Mouse (Mus musculus) monocyte, adult 2 months (primary cell): ENCODE results near the gene Zcchc14.

ENCODE experiments used
- DNase-seq, 2 experiments: peaks; one replicate each; pipeline ENCODE4 v3.0.0; 2022; ENCODE audit warnings: low spot score in 2 of 2, low read depth in 1 of 2

The Zcchc14 gene

DNA sequence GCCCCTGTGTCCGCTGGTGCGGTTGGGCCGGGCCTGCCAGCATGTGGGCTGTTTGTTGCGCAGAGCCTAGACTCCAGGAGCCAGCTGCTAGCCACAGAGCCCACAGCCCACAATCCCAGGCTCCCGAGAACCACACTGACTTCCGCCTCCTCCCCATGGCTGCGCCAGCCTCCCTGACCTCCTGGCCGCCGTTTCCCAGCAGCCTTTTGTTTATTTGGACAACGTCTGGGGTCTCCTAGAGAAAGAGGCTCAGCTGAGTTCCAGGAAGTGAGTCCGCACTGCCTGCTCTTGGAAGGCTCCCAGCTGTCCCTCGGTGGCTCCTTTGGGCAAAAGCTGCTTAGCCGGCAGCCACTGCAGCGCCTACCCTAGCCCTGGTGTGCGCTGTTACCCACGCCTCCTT, 12.6 kb upstream of the Zcchc14 start:
- no peak for DNase-seq

DNA sequence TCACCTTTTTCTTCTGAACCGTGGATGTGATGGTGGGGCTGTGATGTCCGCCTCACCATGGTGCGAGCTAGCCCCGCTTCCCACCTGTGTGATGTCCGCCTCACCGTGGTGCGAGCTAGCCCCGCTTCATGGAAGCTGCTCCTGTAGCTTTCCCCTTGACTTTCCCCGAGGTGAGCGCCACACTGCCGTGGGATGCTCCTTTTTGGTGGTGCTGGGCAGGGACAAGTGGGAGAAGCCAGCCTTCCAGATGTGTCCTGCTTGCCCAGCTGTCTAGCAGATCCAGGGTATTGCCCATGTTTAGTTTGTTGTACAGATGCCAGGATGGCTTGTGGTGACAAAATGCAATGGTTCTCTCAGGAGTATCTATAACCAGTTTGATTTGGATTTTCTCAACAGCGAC, 10.4 kb upstream of the Zcchc14 start:
- no peak for DNase-seq

DNA sequence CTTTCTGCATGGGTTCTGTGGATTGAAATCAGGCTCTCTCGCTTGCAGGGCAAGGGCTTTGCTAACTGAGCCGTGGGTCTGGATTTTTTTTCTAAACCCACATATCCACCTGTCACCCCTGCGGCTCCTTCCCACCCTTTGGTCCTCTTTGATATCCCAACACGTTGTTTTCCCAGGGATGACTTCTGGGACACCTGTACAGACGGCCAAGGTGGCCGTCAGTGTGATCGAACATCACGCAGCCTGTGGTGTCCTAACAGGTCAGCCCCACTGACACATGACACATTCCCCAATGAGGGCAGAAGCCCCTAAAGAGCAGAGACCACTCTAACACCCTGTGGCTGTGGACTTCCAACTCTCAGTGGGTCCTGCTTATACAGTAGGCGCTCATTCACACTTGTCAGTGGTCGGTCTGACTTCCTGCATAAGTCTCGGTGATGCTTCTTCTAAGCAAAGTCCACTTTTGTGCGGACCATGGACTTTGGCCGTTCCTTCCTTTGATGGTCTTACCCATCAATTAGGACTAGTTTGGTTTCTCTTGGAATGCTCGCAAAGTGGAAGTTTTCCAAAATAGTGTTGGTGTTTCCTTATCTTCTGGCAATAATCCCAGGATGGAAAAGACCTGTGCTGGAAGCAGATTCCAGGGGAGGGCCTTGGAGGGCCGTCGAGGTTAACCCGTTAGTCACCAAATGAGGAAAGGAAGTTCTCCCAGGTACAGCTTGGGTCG, 9.1 kb upstream of the Zcchc14 start:
- DNase-seq: no peak

DNA sequence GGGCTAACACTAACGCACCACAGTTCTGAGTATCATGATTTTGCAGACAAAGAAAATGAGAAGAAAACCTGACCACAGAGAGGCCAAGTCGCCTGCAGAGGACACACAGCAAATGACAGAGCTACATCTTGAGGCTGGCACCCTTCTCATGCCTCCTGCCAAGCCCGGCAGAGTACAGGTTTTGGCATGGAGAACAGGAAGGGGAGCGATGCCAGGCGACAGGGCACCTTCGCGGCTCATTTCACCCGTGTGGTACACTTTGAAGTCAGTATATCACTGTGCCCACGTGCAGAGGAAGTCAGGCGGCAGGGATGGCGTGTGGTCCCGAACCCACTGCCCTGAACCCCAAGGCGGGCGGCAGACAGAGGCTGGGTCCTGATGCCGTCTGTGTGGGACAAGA, 7.9 kb upstream of the Zcchc14 start:
- no peak for DNase-seq

DNA sequence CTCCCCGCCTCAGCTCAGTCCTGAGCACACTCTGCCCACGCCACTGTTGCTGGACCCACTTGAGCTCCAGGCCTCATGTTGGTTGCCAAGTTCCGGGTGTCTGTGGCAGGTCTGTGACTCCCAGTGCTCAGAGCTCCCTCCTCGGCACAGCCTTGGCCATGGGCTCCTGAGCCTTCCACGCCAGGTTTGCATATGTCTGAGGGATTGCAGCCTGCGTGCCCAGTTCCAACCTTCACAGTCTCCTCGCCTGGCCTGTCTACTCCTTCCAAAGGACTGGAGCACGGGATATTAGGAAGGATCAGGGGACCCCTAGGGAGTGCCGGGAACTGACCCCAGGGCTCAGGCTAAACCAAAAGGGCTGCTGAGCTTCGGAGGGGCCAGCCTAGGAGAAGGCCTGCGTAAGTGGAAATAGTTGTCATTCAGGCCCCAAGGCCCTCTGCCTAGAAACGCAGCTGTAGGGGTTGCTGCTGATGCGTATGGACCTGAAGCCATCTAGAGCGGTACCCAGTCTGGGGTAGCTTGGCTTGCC, 2.3 kb upstream of the Zcchc14 start:
- no peak for DNase-seq

DNA sequence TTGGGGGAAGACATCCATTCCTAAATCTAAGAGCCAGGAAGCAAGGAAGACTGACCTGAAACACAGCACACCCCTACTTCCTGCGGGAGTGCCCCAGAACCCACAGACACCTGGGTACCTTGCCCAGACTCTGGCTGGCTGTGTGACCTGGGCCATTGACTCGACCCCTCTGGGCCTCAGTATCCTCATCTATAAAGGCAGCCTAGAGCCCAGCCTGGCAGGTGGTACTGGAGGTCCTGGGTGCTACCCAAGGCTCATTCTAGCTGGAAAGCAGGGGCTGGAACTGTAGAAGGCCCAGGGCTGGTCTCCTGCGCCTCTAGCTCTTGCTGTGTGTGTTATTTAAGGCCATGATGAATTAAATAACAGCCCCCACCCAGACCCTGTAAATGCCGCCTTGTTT, 1.4 kb upstream of the Zcchc14 start:
- no peak for DNase-seq

DNA sequence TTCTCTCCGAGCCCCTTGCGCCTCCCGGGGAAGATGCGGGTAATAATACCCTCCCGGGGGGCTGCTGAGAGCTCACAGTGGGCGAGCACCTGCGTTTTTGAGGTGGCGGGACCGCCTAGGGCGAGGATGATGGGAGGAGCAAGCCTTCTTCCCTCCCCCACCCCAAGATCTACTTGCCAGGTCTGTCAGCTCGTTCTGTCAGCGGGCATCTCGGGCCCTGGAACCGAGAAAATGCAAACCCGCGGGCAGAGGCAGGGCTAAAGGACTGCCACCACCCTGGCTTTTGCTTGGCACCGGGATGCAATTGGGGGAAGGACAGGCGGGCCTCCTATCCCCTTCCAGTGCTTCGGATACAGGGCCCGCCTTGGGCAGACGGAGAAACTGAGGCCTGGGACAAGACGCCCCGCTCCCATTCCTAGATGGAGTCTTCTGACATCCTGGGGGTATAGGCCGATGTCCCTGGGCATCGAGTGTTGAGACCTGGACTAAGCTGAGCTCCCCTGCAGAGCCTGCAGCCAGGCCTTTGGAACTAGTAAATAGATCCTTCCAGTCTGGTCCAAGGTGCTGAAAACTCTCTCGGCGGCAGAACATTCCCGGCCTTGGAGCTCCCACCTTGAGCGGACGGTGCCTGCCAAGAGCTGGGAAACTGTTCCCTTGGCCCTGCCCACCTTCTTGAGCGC, 779 bp upstream of the Zcchc14 start:
- DNase-seq: no peak

DNA sequence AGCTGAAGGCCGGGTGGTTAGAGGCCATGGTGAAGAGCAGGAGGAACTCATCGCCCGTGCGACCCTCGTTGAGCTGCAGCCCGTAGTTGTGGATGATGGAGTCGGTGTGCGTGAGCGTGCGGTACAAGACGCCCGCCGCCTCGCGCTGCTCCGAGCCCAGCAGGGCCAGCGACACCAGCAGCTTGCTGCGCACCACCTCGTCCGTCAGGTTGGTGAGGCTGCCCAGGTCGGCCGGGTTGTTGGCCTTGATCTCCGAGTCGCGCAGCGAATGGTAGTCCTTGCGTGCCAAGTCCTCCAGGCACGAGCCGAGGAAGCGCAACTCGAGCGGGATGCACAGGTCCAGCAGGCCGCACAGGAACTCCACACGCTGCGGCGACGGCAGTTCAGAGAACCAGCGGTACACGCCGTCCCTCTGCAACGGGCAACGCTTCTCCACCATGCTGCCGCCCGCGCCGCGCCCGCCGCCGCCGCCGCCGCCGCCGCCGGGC, 783 bp downstream of the Zcchc14 start:
- DNase-seq: no peak

DNA sequence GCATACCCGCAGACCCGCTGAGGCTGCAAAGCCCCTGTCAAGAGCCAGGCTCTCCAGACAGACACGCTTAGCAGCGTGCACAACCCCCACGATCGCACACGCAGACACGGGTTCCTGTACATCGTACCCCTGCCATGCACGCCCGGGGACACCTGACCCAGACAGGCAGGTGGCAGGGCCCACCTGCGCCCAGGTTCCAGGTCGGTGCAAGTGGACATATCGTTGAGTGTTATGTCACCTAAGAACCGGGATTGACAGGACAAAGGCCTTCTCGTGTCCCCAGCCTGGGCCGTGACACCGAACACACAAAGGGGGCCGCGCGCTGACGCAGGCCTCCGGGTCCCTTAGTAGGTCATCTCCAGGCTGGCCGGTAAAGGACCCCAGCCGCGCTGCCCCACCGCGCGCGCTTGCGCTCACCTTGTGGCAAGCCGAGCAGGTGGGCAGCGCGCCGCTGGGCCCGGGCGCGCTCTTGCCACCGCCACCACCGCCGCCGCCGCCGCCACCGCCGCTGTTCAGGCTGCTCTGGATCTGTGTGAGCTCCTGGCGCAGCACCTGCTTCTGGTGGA, 1.3 kb downstream of the Zcchc14 start:
- no peak for DNase-seq

DNA sequence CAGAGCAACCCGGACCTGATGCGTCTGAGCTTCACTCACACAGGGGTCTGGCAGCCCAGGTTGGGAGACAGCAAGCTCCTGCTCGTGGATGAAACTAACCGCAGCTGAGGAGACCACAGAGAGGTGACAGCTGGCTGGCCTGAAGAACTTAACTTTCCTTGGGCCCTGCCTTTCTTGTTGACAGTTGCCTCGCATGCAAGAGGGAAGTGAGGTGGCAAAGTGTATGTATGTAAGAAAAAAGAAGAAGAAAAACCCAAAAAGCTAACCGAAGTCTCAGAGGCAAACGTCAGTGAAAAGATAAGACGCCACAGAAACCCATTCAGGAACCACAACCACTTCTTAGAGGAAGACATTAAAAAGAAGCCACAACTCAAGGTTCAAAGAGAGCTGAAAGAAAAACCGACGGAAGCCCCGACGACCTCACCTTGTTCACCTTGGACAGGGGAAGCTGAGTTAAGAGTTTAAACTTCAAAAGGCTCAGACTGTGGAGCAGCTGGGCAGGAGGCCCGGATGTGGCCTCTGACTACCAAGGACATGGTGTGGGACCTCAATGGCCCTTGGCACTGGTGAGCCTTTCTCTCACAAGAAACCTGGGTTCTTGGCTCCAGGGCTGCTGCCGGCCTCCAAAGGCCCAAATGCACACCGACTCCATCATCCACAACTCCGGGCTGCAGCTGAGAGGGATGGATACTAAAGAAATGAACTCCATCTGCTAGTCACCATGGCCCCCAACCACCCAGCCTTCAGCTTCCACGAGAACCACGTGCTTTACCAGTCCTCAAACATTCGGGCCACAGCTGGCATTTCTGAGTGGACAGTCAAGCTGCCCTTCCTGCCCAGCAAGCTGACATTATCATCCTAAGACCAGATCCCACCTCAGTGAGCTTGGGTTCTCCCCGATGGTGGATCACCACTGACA, 2.1 kb downstream of the Zcchc14 start:
- no peak for DNase-seq

DNA sequence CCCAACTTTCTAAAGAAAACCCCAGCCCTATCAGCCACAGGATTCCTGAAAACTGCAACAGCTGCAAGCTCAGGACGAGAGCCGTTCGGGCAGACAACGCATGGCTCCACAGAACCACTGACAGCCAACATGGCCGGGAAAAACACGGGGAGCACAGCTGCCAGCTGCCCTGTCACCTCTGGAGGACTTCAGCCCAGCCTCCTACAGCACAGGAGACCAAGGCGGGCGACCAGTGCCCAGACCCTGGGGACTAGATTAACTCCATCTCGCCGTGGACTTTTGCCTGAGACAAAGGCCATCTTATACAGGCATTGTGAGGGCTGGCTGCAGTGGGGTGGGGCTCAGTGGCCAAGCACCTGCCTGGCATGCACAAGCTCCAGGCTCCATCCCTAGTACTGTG, 2.8 kb downstream of the Zcchc14 start:
- DNase-seq: no peak

DNA sequence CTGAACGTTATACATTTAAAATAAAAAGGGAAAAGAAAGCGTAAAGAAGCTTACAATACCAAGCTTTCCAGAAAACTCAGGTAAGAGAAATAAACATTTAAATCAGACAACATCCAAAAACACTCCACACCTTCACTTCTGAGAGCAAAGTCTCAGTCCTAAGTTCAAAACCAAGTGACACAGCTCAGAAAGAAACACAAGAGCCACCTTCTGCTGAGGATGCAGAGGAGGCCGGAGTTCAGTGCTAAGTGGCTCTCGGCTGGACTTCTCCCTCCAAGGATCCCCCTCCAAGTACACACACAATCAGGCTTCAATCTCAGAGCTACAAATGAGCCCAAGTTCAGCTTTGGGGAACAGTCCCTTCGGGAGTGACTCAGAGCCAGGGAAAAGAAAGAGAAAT, 3.3 kb downstream of the Zcchc14 start:
- DNase-seq: no peak

DNA sequence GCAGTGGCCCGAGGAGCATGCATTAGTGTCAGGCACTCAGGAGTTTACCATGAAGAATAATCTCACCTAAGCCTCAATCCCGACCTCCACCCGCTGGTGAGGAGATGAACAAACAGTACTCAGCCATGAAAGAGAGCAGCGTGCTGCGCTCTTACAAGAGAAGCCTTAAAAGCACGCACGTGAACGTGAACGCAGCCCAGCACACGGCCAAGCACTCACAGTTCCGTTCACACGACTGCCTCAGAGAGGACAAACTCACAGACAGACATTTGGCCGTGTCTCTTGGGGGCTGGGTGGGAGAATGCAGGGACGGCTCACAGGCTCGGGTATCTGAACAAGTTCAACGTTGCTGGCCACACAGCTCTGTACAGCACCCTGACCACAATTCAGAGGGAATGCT, 4.2 kb downstream of the Zcchc14 start:
- no peak for DNase-seq

DNA sequence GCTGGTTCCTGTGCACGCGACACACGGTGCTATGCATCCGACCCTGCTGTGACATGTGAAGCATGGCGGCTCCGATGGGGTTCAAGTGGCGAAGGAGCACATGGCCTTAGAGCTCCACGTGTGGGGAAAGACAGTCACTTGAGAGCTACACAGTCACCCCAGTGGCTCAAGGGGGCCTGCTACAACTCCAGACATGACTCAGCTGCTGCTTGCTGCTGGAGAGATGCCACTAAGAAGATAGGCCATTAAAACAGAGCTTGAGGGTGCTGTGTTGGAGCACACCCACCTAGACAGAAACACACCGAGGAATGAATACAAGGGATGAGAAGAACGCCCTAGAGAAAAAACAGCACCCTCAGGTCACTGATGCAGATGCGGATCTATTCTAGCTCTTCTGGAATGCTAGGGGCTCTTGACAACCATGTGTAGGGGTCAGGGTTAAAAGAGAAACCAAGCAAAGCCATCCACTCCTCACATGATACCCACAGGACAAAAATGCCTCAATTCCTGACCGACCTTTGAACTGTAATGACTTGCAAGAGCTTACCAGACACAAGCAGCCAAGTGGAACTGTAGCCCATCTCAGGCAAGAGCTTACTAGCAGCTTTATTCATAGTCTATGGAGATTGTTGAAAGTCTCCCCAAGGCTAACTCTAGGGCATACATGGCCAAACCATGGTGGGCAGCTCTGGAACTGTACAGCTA, 5.0 kb downstream of the Zcchc14 start:
- no peak for DNase-seq

DNA sequence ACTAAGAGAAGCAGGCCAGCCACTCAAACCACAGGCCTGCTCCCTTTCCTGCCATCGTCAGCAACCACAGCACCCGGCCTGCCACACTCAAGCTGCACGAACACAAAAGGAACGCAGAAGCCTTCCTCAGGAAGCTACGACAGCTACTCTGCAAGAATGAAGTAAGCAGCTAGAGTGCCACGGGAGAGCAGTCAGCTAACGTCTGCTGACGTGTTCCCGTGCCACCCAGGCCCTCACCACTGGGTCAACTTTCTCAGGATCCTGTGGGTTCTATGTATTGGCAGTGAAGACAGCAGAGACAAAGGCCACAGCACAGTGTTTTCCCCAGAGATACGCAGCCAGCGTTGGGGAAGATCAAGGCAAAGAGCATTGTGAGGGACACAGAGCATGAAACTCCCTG, 9.3 kb downstream of the Zcchc14 start:
- no peak for DNase-seq

DNA sequence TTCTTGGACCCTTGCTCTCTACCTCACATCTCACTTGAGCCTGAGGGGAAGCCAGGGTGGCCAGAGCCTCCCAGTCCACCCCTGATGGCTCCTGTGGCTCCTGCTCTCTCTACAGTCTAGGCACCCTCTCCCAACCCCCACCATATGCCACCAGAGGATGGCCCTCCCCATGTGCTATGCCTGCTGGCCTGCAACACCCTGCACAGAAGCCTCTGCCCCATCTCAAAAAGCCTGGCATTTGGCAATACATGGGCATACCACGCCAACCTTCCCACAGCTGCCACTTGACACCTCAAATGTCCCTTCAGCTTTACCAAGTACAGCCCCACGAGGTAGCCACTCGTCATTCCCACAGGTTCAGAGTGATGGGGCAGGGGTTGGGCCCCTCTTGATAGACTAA, 9.9 kb downstream of the Zcchc14 start:
- DNase-seq: no peak

DNA sequence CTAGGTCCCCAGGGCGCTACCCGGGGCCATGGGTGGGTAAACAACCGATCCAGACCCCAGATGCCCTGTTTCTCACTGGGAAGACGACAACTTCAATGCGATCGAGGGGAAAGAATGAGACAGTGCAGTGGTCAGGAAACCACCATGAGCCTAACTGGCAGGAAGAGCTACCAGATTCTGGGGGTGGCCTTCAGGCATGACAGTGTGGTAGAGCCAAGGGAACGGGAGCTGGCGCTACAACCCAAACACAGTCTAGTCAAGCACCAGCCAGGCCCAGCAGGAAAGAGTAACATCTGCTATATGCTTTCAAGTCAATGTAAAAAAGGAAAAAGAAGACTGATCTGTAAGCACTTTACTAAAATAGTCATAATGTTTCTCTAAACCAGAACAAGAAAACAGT, 16.5 kb downstream of the Zcchc14 start:
- no peak for DNase-seq

DNA sequence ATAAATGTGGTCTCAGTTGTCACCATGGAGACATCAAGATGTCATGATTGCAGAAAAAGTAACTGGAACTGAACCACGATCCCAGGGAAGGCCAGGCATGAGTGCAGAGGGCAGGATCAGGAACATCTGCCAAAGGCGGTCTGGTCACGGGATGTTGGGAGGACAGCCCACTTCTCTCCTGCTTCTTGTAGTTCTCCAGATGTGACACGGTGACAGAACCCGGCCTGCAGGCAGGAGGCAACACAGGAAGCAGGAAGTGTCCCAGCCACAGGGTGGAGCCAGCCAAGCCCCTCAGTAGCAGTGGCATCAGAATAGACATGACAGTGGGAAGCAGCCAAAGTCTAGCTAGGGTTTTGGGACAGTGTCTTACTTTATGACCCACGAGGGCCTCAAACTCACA, 17.2 kb downstream of the Zcchc14 start:
- no peak for DNase-seq

DNA sequence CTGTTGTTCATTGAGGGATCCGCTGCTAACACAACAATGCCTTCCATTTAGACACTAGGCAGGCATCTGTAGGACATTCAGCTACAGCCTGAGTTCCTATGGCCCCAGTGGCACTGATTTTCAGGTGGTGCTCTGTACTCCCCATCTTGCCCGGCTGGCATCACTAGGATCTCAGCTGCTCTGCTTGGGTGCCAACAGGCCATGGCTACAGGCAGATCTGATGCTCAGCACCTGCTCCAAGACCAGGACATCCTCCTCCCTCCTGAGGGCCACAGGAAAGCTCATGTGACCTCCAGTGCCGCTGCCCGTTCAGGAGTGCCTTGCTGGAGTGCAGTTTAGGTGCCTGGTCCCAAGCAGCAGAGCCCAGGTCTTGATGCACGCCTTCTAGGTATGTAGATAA, 20.3 kb downstream of the Zcchc14 start:
- no peak for DNase-seq

DNA sequence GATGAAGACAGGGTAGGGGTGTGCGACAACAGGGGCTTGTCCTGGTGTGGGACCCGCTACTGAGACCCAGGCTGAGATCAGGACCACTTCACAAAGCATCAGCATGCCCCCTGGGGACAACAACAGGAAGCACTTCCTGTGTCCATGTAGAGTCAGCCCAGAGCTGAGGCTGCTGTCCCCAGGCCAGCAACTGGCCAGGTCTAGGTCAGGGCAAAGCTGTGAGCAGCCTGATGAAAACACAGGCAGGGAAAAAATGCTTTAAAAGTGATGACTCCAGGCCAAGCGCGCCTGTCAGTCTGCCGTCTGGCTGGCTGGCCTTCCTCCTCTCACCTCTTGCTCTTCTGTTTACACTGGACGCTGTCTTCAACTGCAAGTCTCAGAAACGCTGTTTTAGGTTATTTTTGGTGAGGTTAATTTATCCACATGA, 21.0 kb downstream of the Zcchc14 start:
- no peak for DNase-seq

DNA sequence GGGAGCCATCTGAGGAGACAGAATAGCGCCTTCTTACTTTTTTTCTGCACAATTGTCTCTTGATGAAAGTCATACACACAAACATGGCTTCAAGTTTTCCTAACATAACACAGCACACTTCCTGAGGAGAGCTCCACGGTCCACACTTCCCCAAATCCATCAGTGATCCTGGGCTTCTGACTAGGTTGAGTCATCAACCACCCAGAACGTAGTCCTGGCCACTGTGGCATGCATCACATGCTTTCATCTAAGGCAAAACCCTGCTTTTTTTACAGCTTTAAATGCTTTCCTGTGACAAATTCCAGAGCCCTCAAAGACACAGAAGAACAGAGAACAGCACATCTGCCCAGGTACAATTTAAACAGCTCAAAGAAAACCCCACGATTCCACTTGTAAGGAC, 24.0 kb downstream of the Zcchc14 start:
- no peak for DNase-seq
